Mouse (Mus musculus): ENCODE results near the gene Cfap298.
A peak's percentile ranks its signal among the peaks of the same experiment; 100 is the strongest.

Gene Cfap298

DNA sequence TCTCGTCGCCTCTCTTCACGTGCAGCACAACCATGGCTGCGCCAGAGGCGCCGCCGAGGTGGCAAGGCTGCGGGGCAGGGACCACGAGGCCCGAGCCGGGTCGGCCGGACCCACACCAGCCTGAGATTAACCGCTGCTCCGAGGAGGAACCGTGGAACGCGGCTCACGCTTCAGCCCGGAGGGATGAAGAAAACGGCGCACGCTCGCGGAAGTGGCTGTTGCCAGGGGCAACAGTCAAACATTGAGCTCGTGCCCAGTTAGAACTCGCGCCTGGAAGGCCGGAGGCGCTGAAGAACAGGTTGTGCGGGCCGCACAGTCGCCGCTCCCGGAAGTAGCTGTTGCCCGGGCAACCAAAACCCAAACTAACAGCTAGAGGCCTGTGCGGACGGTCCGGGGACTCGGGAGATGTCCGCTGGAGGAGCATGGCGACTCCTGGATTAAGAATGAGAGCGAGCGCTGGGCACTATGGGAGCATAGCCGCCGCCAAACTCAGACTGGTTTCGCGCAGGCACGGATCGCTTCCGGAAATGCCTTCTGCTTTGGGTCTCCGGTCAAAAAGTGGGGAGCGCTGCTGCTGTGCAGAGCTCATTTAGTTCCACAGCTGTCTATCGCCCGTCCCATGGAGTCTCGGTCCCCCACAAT lies at the start of gene Cfap298:
TSS of gene Cfap298 (minus strand) at position 428 of the 642 bp plus-strand sequence.
- peak; percentile 95 for DNase-seq (ENCODE audit: low read depth, low spot score)

DNA sequence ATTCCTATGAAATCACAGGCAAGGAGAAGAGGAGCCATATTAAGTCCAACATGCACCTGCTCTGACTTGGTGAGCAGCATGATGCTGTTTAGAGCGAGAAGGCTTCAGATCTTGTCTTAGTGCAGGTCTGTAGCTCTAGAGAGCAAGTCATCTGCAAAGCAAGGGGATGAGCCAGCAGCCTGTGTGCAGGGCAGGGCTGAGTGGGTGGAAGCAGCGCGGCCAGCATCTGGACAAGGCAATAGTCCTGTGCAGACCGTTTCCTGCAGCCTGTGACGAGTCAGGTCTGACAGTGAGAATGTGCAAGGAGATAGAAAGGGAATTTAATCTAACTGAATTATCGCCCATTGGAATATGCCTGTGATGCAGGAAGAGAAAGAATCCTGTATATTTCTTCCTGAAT lies 36.1 kb upstream of the Cfap298 start:
- no peak for DNase-seq (ENCODE audit: low read depth, low spot score)

DNA sequence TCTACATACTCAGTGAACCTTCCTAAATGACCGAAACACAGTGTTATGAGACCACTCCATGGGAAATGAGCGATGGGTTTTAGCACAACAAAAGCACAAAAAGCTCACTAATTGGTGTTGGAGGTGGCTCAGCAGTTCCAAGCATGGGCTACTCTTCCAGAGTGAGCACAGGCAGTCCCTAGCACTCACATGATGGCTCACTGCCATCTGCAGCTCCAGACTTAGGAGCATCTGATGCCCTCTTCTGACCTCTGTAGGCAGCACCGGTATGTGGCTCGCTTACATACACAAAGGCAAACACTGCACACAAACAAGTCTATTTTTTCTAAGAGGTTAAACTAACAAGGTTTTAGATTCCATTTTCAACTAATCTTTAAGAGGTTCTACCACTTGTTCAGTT lies 31.3 kb upstream of the Cfap298 start:
- no peak for DNase-seq (ENCODE audit: low read depth, low spot score)

GRCm38 (mm10) chr16:90964302-90964701 lies 29.4 kb upstream of the Cfap298 start:
- no peak for DNase-seq (ENCODE audit: low read depth, low spot score)

DNA sequence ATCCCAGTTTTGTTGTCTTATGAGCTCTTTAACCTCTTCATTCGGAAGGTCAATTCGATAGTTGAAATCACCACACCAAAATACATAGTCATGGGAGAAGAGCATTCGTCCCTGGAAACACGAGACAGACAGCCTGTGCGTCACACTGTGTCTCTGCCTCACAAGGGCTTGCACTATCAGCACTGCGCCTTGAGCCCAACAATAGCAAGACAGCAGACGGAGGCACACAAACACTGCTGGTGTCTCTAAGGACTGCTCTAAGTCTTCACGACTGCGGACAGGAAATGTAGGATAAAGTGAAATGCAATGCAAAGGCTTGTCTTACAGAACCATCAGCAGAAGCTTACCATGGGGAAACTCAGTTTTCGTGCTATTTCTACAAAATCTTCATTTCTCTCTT lies 29.0 kb upstream of the Cfap298 start:
- no peak for DNase-seq (ENCODE audit: low read depth, low spot score)

GRCm38 (mm10) chr16:90963231-90963630 lies 28.3 kb upstream of the Cfap298 start:
- DNase-seq (ENCODE audit: low read depth, low spot score), result no peak

GRCm38 (mm10) chr16:90958301-90959085 lies 23.6 kb upstream of the Cfap298 start:
- DNase-seq (ENCODE audit: low read depth, low spot score), result no peak

- no peak for DNase-seq (ENCODE audit: low read depth, low spot score)
These were observed 20.6 kb upstream of the Cfap298 start for GRCm38 (mm10) chr16:90955494-90955893.

DNA sequence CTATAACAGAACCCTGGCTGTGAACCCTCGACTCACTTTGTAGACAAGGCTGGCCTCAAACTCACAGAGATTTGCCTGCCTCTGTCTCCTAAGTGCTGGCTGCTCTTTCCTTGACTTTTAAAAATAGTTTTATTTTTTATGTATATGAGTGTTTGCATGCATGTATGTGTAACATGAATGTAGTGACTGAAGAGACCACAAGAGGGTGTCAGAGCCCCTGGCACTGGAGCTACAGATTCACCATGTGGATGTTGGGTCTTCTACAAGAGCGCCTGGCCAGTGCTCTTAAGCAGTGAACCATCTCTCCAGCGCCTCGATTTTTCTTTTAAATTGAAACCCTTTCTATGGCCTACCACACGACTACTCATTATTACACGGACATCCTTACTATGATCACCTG lies 18.9 kb upstream of the Cfap298 start:
- DNase-seq (ENCODE audit: low read depth, low spot score), result no peak

DNA sequence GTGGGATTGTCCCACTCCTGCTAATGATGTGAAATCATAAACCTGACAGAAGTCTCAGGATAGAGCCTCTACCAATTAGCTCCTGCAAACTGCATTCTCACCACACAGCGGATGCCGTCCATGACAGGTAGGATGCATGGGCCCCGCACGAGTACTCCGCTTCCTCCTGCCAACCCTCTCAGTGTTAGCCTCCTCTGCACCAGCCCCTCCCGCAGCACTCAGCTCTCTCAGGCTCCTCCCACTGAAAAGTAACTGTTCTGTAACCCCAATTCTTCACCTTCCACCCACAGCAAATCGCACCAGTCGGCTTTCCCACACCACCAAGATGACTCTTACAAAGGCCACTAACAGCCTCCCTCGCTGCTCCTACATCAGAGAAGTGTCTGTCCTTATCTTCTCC lies 18.2 kb upstream of the Cfap298 start:
- no peak for DNase-seq (ENCODE audit: low read depth, low spot score)

DNA sequence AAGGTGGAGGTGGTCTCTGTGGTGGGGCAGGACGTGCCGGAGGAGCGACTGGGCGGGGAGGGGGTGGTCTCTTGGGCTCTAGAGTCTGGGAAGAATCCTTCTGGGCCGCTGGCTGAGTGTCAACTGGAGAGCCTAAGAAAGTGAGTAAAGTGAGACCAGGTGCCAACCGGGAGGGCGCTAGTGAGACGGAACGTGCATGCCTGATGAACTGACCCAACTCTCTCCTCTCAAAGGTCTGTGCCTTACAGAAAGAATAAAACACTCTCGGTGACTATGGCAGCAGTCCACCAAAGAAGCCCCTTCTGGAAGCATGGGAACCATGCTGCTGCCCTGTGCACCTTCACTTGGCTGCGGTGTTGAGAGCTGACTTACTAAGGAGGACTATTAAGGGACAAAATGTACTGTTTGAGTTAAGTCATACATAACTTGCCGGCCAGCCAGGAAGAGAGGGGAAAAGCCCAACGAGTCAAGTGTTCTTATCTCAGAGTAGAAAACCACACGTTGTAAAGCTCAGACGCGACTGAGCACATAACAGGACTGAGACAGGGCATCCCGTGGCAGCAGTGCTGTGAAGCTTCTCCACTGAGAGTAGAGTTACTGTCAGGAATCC lies 15.5 kb upstream of the Cfap298 start:
- DNase-seq (ENCODE audit: low read depth, low spot score), result no peak

DNA sequence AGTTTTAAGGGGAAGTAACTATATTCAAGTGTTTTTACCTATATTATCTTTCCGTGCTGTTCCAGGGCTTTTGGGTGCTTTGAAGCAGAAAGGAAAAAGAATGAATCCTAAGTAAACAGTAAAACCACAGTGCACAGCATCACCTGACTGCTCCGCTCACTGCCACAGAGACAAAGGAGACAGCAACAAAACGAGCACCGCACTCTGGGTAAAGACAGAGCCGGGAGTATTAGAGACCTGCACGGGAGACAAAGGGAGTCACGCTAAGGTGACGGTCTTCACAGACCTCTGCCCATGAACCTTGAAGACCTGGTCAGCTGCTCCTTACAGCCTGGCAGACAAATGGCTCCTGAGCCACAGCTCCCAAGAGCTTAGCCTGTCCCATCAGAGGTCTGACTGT lies 12.1 kb upstream of the Cfap298 start:
- DNase-seq (ENCODE audit: low read depth, low spot score), result no peak

- no peak for DNase-seq (ENCODE audit: low read depth, low spot score)
These were observed 6.3 kb upstream of the Cfap298 start for GRCm38 (mm10) chr16:90941246-90941645.

DNA sequence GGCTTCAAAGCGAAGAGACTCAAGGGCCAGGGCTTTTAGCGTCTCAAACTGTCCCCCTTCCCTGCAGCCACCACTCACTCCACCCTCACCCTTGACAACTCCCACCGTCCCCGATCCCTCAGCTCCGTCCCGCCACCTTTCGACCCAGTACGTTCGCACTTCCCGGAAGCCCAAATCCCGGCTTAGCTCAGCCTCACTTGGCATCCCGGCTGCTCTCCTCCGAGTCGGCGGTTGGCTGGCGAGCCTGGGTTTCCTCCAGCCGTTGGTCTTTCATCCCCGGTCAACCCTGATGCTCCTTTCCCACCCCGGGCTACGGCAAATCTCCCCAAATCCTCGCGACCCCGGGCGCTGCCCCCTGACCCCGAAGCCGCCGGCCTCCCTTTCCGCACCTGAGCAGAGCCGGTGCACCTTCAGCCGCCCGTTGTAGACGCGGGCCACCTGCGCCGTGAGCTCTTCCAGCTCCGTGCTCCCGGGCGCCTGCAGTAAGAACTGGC lies 674 bp downstream of the Cfap298 start:
- peak; percentile 65 for DNase-seq (ENCODE audit: low read depth, low spot score)

GRCm38 (mm10) chr16:90933534-90934176 lies 1.3 kb downstream of the Cfap298 start:
- no peak for DNase-seq (ENCODE audit: low read depth, low spot score)

DNA sequence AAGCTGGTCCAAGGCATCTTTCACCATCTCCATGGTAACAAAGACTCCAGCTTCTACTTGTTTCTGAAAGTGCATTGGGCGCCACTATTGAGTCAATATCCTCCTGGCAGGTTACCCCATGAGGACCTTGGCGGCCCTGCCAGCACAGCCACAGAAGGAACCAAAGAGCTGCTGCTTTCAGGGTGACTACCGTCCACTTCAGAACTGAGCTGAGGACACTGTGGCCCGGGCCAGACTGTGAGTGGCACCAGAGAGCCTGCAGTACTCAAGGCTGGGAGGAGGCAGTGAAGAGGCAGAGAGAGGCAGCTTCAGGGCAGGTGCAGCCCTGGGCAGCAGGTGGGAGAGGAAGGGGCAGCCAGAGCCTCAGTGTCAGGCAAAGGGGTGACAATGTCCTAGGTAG lies 7.5 kb downstream of the Cfap298 start:
- no peak for DNase-seq (ENCODE audit: low read depth, low spot score)

- DNase-seq (ENCODE audit: low read depth, low spot score), result peak; percentile 51
These were observed 9.5 kb downstream of the Cfap298 start for GRCm38 (mm10) chr16:90925461-90925860.

DNA sequence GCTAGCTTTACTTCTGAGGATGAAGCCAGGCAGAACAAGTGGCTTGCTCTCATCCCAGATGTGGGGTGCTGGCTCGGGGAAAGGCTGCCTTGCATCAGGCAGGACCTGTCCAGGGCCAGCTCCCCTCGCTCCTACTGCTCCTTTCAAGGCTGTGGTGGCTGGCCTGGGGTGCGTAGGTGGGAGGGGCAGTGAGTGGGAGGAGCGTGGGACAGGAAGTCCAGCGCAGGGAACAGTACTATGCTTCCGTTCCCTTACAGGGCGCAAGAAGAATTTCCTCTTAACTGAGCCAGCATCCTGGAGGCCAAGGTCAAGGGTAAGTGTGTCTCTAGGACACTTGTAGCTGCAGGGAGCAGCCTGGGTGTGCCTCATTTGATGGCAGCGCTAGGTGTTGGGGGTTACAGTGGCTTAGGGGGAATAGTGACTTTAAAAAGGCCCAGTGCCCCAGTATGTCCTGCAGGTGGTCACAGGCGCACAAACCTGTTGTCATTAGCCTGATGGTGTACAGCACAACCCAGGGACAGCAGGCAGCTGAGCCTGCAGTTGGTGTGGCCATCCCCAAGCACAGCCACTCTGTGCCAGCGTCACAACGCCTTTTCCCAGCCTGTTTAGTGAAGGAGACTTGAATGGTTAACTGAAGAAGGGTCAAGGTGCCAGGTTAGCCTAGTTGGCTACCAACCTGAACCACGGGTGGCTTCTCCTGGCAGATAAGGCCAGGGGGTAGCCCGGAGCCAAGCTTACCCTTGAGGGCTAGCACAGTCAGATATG lies 10.1 kb downstream of the Cfap298 start:
- DNase-seq (ENCODE audit: low read depth, low spot score), result no peak

DNA sequence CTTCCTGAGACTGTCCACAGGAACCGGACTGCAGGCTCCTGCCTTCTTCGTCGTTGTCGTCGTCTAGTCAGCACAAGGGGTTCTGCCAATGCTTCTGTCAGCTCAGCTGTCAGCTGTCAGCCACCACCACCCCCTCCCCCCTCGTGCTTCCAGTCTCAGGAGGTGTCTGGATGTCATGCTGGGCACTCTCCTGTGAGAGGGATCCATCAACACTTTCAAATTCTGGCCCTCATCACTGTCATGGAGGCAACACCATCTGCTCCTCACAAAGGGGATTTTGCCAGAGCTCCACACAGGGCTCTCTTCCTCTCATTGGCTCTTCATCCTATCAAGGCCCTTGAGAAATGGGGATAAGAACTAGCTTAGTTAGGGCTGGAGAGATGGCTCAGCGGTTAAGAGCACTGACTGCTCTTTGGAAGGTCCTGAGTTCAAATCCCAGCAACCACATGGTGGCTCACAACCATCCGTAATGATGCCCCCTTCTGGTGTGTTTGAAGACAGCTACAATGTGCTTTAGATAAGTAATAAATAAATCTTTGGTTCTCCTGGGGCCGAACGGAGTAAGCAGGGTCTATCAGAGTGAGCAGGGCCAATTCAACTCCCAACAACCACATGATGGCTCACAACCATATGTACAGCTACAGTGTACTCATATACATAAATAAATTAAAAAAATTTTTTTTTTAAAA lies 13.3 kb downstream of the Cfap298 start:
- no peak for DNase-seq (ENCODE audit: low read depth, low spot score)

GRCm38 (mm10) chr16:90917156-90917555 lies 17.8 kb downstream of the Cfap298 start:
- no peak for DNase-seq (ENCODE audit: low read depth, low spot score)

- DNase-seq (ENCODE audit: low read depth, low spot score), result no peak
These were observed 18.9 kb downstream of the Cfap298 start for GRCm38 (mm10) chr16:90916040-90916481.
